Mouse (Mus musculus): ENCODE measurements around the gene Lrrc75b.
"Not testable (repeated sequence)": the region's sequence is repeated elsewhere in the genome, so short reads cannot be mapped to it uniquely, and the experiment has no call there.

The Lrrc75b gene

GRCm38 (mm10) chr10:75511897-75512296 lies 48.2 kb downstream of the Lrrc75b start:
- DNase-seq (ENCODE audit: low read depth, low spot score): no peak
- H3K36me3 ChIP-seq (ENCODE audit: control insufficient read depth, insufficient read depth, low read length, poor library complexity, severe bottlenecking): peaks cover 18% of the 10 kb centered on the region
- H3K27me3 ChIP-seq (ENCODE audit: control insufficient read depth, insufficient read depth, low read length, poor library complexity, severe bottlenecking): no peaks in the 10 kb centered on the region

GRCm38 (mm10) chr10:75511060-75511459 lies 49.1 kb downstream of the Lrrc75b start:
- Histone ChIP-seq H3K27me3 (ENCODE audit: control insufficient read depth, insufficient read depth, low read length, poor library complexity, severe bottlenecking) (no peaks in the 10 kb centered on the region), H3K36me3 (ENCODE audit: control insufficient read depth, insufficient read depth, low read length, poor library complexity, severe bottlenecking) (peaks cover 18% of the 10 kb centered on the region)
- DNase-seq (ENCODE audit: low read depth, low spot score): no peak

GRCm38 (mm10) chr10:75510446-75510845 lies 49.7 kb downstream of the Lrrc75b start:
- DNase-seq (ENCODE audit: low read depth, low spot score): no peak
- no peaks in the 10 kb centered on the region for H3K27me3 ChIP-seq (ENCODE audit: control insufficient read depth, insufficient read depth, low read length, poor library complexity, severe bottlenecking)

GRCm38 (mm10) chr10:75505928-75506327 lies 54.2 kb downstream of the Lrrc75b start:
- H3K36me3 ChIP-seq (ENCODE audit: control insufficient read depth, insufficient read depth, low read length, poor library complexity, severe bottlenecking): peaks cover 17% of the 10 kb centered on the region
- DNase-seq (ENCODE audit: low read depth, low spot score); H3K27me3 ChIP-seq (ENCODE audit: control insufficient read depth, insufficient read depth, low read length, poor library complexity, severe bottlenecking): not testable (repeated sequence)

More at GRCm38 (mm10) chr10:75510446-75510845, 49.7 kb downstream of the Lrrc75b start:
- H3K36me3 ChIP-seq (ENCODE audit: control insufficient read depth, insufficient read depth, low read length, poor library complexity, severe bottlenecking): peaks cover 18% of the 10 kb centered on the region

DNA sequence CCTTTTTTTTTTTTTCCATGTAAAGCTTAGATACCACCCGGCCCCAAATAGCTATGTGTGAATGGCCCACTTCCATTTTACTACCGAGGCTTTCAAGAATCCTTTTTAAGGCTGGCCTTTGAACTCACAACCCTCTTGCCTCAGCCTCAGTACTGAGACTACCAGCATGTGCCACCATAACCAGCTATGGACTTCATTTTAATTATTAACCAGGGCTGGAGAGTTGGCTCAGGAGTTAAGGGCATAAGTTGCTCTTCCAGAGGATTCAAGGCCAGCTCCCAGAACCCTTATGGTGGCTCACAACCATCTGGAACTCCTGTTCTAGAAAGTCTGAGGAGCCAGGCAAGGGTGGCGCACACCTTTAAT lies 55.0 kb downstream of the Lrrc75b start:
- Histone ChIP-seq H3K36me3 (ENCODE audit: control insufficient read depth, insufficient read depth, low read length, poor library complexity, severe bottlenecking) (peaks cover 17% of the 10 kb centered on the region), H3K27me3 (ENCODE audit: control insufficient read depth, insufficient read depth, low read length, poor library complexity, severe bottlenecking) (no peaks in the 10 kb centered on the region)
- no peak for DNase-seq (ENCODE audit: low read depth, low spot score)

GRCm38 (mm10) chr10:75504234-75505129 lies 55.6 kb downstream of the Lrrc75b start:
- Histone ChIP-seq H3K36me3 (ENCODE audit: control insufficient read depth, insufficient read depth, low read length, poor library complexity, severe bottlenecking) (peaks cover 17% of the 10 kb centered on the region), H3K27me3 (ENCODE audit: control insufficient read depth, insufficient read depth, low read length, poor library complexity, severe bottlenecking) (no peaks in the 10 kb centered on the region)
- no peak for DNase-seq (ENCODE audit: low read depth, low spot score)

DNA sequence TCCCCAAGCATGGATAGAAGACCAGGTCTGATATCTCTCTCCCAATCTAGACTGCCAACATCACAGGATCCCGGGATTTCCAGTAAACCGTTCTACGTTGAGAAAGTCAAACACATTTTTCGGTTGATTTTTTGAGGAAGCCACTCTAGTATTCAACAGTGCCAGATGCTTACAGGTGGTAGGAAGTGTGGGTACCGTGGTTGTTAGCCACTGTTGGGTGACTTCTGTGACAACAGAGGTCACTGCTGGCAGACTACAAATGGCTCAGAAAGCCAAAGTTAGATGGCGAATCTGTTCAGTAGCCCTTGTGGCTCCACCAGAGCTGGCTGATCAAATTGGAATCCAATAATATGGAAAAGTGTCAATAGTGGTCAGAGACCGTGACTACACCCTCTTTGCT lies 56.4 kb downstream of the Lrrc75b start:
- Histone ChIP-seq H3K27me3 (ENCODE audit: control insufficient read depth, insufficient read depth, low read length, poor library complexity, severe bottlenecking) (no peaks in the 10 kb centered on the region), H3K36me3 (ENCODE audit: control insufficient read depth, insufficient read depth, low read length, poor library complexity, severe bottlenecking) (peaks cover 13% of the 10 kb centered on the region)
- DNase-seq (ENCODE audit: low read depth, low spot score): no peak

DNA sequence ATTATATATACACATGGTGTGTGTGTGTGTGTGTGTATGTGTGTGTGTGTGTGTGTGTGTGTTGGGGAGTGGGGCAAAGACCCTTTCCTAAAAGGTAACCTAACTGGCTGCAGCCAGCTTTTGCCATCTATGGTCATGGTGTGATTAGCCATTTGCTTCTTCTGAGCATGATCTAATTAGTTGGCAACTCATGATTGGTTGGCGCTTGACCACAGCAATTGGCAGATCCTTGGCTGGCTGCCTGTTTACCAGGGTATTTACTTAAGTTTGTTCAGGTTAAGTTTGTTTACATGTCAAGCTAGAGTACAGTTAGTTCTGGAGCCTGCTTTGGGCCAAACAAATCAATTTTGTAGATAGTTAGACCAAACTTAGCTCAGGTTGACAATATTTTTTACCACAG lies 58.5 kb downstream of the Lrrc75b start:
- no peaks in the 10 kb centered on the region for H3K27me3 ChIP-seq (ENCODE audit: control insufficient read depth, insufficient read depth, low read length, poor library complexity, severe bottlenecking)
- peaks cover 3% of the 10 kb centered on the region; the same call in 1 of the 2 replicates for H3K36me3 ChIP-seq (ENCODE audit: control insufficient read depth, insufficient read depth, low read length, poor library complexity, severe bottlenecking)

DNA sequence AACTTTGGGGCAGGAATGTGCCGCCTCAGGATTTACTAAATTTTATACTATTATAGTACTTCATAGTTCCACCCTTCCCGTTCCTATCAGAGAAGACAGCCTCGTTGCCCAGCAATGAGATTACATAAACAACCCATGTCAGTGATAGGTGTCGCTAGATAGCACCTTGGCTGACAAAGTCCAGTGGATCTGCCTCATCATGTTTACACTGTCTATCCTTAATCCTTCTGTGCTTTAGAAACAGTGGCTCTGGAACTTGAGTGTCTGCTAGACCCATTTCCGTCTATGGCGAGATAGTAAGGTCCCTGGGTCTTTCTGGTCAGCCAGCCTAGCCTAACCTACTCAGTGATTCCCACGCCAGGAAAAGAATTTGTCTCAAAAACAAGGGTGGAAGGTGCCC lies 59.8 kb downstream of the Lrrc75b start:
- Histone ChIP-seq H3K36me3 (ENCODE audit: control insufficient read depth, insufficient read depth, low read length, poor library complexity, severe bottlenecking) (peaks cover 3% of the 10 kb centered on the region; the same call in 1 of the 2 replicates), H3K27me3 (ENCODE audit: control insufficient read depth, insufficient read depth, low read length, poor library complexity, severe bottlenecking) (no peaks in the 10 kb centered on the region)
- DNase-seq (ENCODE audit: low read depth, low spot score): no peak

More for the DNA sequence above, 58.5 kb downstream of the Lrrc75b start:
- no peak for DNase-seq (ENCODE audit: low read depth, low spot score)
